Mouse (Mus musculus): ENCODE results near the gene Hnrnpul1. TPM values are rescaled to one million over a fixed set of nuclear protein-coding genes. Genes with fewer than 3 reads are reported as not detected.

Gene Hnrnpul1
- polyA plus RNA-seq, 1 experiment = 75.3 TPM

GRCm38 (mm10) chr7:25790615-25791014, 36.1 kb upstream of the Hnrnpul1 start:
- H3K27ac ChIP-seq (ENCODE audit: control insufficient read depth, insufficient read depth, low read depth, low read length, poor library complexity) = no peak overlapping the region
- TF ChIP-seq CTCF (IDR thresholded peaks at IDR 0.05; ENCODE audit: control insufficient read depth, insufficient read depth, low read length) (no peak), POLR2A (IDR thresholded peaks at IDR 0.05; ENCODE audit: borderline replicate concordance, control insufficient read depth, low read depth, low read length) (no peak)
- H3K4me1 ChIP-seq (ENCODE audit: control insufficient read depth, insufficient read depth, low read length) = no peaks in the 10 kb centered on the region
- 34% methylated on average over 8 of the region's 8 CpGs for WGBS
- no peak overlapping the region for H3K4me3 ChIP-seq (replicated peaks; ENCODE audit: control insufficient read depth, low read depth, low read length)

GRCm38 (mm10) chr7:25789129-25789440, 34.5 kb upstream of the Hnrnpul1 start:
- no peaks in the 10 kb centered on the region for H3K4me1 ChIP-seq (ENCODE audit: control insufficient read depth, insufficient read depth, low read length)
- no peak overlapping the region for H3K27ac ChIP-seq (ENCODE audit: control insufficient read depth, insufficient read depth, low read depth, low read length, poor library complexity)
- 79% methylated on average over 3 of the region's 3 CpGs for WGBS
- no peak overlapping the region for H3K4me3 ChIP-seq (replicated peaks; ENCODE audit: control insufficient read depth, low read depth, low read length)
- TF ChIP-seq POLR2A (IDR thresholded peaks at IDR 0.05; ENCODE audit: borderline replicate concordance, control insufficient read depth, low read depth, low read length) = no peak
- TF ChIP-seq CTCF (IDR thresholded peaks at IDR 0.05; ENCODE audit: control insufficient read depth, insufficient read depth, low read length) = no peak

GRCm38 (mm10) chr7:25788220-25789128, 33.9 kb upstream of the Hnrnpul1 start, which contains the start of gene Axl:
Gene Axl, minus strand, starts transcription at chr7:25788705.
- Histone ChIP-seq H3K4me1 (ENCODE audit: control insufficient read depth, insufficient read depth, low read length) (no peaks in the 10 kb centered on the region), H3K27ac (ENCODE audit: control insufficient read depth, insufficient read depth, low read depth, low read length, poor library complexity) (peak within 1 kb of the TSS; percentile 10; the same call in 1 of the 2 replicates), H3K4me3 (replicated peaks; ENCODE audit: control insufficient read depth, low read depth, low read length) (no peak within 1 kb of the TSS)
- TF ChIP-seq CTCF (IDR thresholded peaks at IDR 0.05; ENCODE audit: control insufficient read depth, insufficient read depth, low read length) = no peak
- TF ChIP-seq POLR2A (IDR thresholded peaks at IDR 0.05; ENCODE audit: borderline replicate concordance, control insufficient read depth, low read depth, low read length) = no peak; the same call in 1 of the 2 replicates
- 9% methylated on average over 30 of the region's 30 CpGs for WGBS

GRCm38 (mm10) chr7:25787456-25788219, 33.1 kb upstream of the Hnrnpul1 start:
- peaks cover 1% of the 10 kb centered on the region; the same call in 1 of the 2 replicates for H3K4me1 ChIP-seq (ENCODE audit: control insufficient read depth, insufficient read depth, low read length)
- TF ChIP-seq CTCF (IDR thresholded peaks at IDR 0.05; ENCODE audit: control insufficient read depth, insufficient read depth, low read length) (no peak), POLR2A (IDR thresholded peaks at IDR 0.05; ENCODE audit: borderline replicate concordance, control insufficient read depth, low read depth, low read length) (no peak)
- H3K27ac ChIP-seq (ENCODE audit: control insufficient read depth, insufficient read depth, low read depth, low read length, poor library complexity) = no peak overlapping the region
- WGBS = 56% methylated on average over 8 of the region's 9 CpGs
- no peak overlapping the region for H3K4me3 ChIP-seq (replicated peaks; ENCODE audit: control insufficient read depth, low read depth, low read length)

- 36% methylated on average over 4 of the region's 4 CpGs for WGBS
- TF ChIP-seq POLR2A (IDR thresholded peaks at IDR 0.05; ENCODE audit: borderline replicate concordance, control insufficient read depth, low read depth, low read length) (no peak), CTCF (IDR thresholded peaks at IDR 0.05; ENCODE audit: control insufficient read depth, insufficient read depth, low read length) (no peak)
- Histone ChIP-seq H3K4me1 (ENCODE audit: control insufficient read depth, insufficient read depth, low read length) (peaks cover 3% of the 10 kb centered on the region; the same call in 1 of the 2 replicates), H3K27ac (ENCODE audit: control insufficient read depth, insufficient read depth, low read depth, low read length, poor library complexity) (no peak overlapping the region), H3K4me3 (replicated peaks; ENCODE audit: control insufficient read depth, low read depth, low read length) (no peak overlapping the region)
Measured at GRCm38 (mm10) chr7:25786974-25787373, 32.4 kb upstream of the Hnrnpul1 start.

- WGBS = 76% methylated on average over 4 of the region's 4 CpGs
- Histone ChIP-seq H3K4me1 (ENCODE audit: control insufficient read depth, insufficient read depth, low read length) (peaks cover 3% of the 10 kb centered on the region; the same call in 1 of the 2 replicates), H3K27ac (ENCODE audit: control insufficient read depth, insufficient read depth, low read depth, low read length, poor library complexity) (no peak overlapping the region), H3K4me3 (replicated peaks; ENCODE audit: control insufficient read depth, low read depth, low read length) (no peak overlapping the region)
- TF ChIP-seq POLR2A (IDR thresholded peaks at IDR 0.05; ENCODE audit: borderline replicate concordance, control insufficient read depth, low read depth, low read length) (no peak), CTCF (IDR thresholded peaks at IDR 0.05; ENCODE audit: control insufficient read depth, insufficient read depth, low read length) (no peak)
Measured at GRCm38 (mm10) chr7:25785752-25786151, 31.2 kb upstream of the Hnrnpul1 start.

GRCm38 (mm10) chr7:25784808-25785207, 30.3 kb upstream of the Hnrnpul1 start:
- Histone ChIP-seq H3K27ac (ENCODE audit: control insufficient read depth, insufficient read depth, low read depth, low read length, poor library complexity) (no peak overlapping the region), H3K4me1 (ENCODE audit: control insufficient read depth, insufficient read depth, low read length) (peaks cover 3% of the 10 kb centered on the region; the same call in 1 of the 2 replicates), H3K4me3 (replicated peaks; ENCODE audit: control insufficient read depth, low read depth, low read length) (no peak overlapping the region)
- TF ChIP-seq POLR2A (IDR thresholded peaks at IDR 0.05; ENCODE audit: borderline replicate concordance, control insufficient read depth, low read depth, low read length) = no peak
- 23% methylated on average over 1 of the region's 1 CpGs for WGBS

GRCm38 (mm10) chr7:25783746-25784145, 29.2 kb upstream of the Hnrnpul1 start:
- 62% methylated on average over 8 of the region's 8 CpGs for WGBS
- TF ChIP-seq CTCF (IDR thresholded peaks at IDR 0.05; ENCODE audit: control insufficient read depth, insufficient read depth, low read length) = no peak
- no peak for TF ChIP-seq POLR2A (IDR thresholded peaks at IDR 0.05; ENCODE audit: borderline replicate concordance, control insufficient read depth, low read depth, low read length)
- H3K4me1 ChIP-seq (ENCODE audit: control insufficient read depth, insufficient read depth, low read length) = peaks cover 3% of the 10 kb centered on the region; the same call in 1 of the 2 replicates
- H3K4me3 ChIP-seq (replicated peaks; ENCODE audit: control insufficient read depth, low read depth, low read length) = no peak overlapping the region
- H3K27ac ChIP-seq (ENCODE audit: control insufficient read depth, insufficient read depth, low read depth, low read length, poor library complexity) = no peak overlapping the region
